Mouse (Mus musculus) gastrocnemius, postnatal 36 days (tissue): ENCODE data around the gene Mtfr1l. TPM values are rescaled to one million over a fixed set of nuclear protein-coding genes. Genes with fewer than 3 reads are reported as not detected.
A peak's percentile ranks its signal among the peaks of the same experiment; 100 is the strongest.

ENCODE experiments used
- DNase-seq, 2 experiments: peaks; one replicate each; pipeline ENCODE4 v3.0.0; 2022
- intact Hi-C: fragments of 180-260 bp; cut with DNase I; formaldehyde crosslinking; loops from one replicate; pipeline ENCODE4 v1.15.1; 2025
- long read RNA-seq, 2 experiments: library from polyadenylated mRNA; stranded (forward); transcript quantifications; one replicate each; pipeline ENCODE4 v2.0.0; 2021
- total RNA-seq, 2 experiments: library from RNA; stranded (reverse); gene quantifications; 2 replicates each; pipeline ENCODE4 v1.2.3; 2021

Gene Mtfr1l
- 100 to 1,000 TPM; 124 to 130 TPM for total RNA-seq
- long read RNA-seq, experiment 1, transcript Mtfr1l-202 (7 exons, 1,969 nt): major isoform, 109 of 292 reads
- long read RNA-seq, experiment 1, transcript Mtfr1l-201 (7 exons, 2,025 nt): minor isoform, 22 of 292 reads
- long read RNA-seq, experiment 1, partial matches to known transcripts: 70 of 292 reads
- long read RNA-seq, experiment 1, other reads (novel, unspliced or antisense): 91 of 292 reads
- long read RNA-seq, experiment 2, transcript Mtfr1l-201 (7 exons, 2,025 nt): minor isoform, 34 of 327 reads
- long read RNA-seq, experiment 2, transcript Mtfr1l-202 (7 exons, 1,969 nt): major isoform, 122 of 327 reads
- long read RNA-seq, experiment 2, partial matches to known transcripts: 119 of 327 reads
- long read RNA-seq, experiment 2, other reads (novel, unspliced or antisense): 52 of 327 reads

DNA sequence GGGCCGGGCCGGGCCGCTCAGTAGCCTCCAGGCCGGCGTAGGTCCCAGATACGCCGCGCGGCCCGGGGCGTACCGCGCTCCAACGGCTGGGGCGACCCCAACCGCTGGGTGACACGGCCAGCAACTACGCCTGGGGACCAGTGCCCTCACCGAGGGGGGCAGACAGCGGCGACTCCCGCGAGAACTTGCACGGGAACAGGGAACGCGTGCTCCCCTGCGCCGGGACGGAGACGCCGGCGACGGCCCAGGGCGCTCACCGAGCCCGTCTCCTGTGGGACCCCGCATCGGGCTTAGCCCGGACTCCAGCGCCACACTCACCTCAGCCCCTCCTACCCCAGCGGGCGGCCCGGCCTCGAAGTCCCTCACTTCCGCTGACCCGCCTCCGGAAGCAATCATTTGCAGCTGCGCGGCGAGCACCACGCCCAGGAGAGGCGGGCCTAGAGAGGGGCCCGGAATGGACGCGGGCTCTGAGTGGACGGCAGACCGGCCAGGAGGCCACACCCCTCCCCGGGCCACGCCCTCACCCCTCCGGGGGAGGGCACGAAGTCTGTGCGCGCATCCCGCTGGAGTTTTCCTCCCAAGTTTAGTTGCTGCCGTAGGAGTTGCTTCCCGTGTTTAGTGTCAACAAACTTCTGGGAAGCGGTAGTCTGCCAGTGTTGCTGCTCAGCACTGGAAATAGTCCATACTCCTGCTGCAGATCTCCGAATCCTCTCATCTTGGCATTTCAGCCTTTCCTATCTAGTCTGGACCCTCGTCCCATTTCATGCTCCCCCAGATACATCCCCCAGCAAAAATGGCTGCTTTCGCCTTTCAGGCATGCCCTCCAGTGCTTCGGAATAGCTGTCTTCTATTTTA lies at the start of gene Mtfr1l:
Mtfr1l (minus strand) TSS at position 456 of the 855 bp plus-strand sequence.
- intact Hi-C loops: no loop called here
- DNase-seq: peak; percentile 95 to 98

GRCm38 (mm10) chr4:134583513-134583912 lies 48.3 kb upstream of the Mtfr1l start:
- no peak for DNase-seq
- intact Hi-C loops: loop anchor here (5.0 kb wide), 1 partner anchor 129 kb away; no protein-coding TSS in a partner anchor

- intact Hi-C loops: loop anchor here (5.0 kb wide), 1 partner anchor 131 kb away; no protein-coding TSS in a partner anchor
- DNase-seq: no peak
These were observed 46.2 kb upstream of the Mtfr1l start for GRCm38 (mm10) chr4:134581365-134581764.

DNA sequence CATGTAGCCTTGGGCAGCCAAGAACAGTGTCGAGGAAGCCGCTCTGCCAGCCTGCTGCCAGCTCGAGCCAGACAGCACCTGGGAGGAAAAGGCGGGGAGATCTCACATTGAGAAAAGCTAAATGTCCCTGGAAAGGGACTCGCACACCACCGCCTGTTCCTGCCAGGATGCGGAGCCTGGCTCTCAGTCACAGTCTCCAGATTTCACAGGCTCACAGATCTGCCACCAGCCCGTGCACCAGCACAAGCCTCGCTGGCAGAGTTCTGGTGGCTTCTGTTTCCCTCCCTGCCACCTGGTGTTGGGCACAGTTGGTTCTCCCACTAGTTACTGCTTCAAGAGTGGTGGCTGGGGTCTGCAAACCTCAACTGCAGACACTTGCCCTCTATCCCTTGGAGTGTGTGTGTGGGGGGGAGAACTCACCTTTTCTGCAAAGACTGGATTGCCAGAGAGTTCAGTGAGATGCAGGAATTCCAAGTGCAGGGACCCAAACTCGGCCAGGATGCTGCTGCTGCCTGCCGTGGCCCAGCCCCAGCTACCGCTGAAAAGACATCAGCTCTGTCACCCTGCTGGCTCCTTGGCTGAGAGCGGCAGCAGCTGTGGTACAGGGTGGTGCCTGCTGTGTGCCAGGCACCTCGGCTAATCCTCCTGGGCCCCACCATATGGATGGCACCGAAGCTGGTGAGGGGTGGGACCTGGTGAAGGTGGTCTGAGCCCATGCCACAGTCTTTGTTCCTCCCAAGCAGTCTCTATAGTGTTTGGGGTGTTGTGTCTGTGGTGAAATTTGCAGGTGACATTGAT lies 45.4 kb upstream of the Mtfr1l start:
- DNase-seq: no peak
- intact Hi-C loops: loop anchor here (5.0 kb wide), 1 partner anchor 132 kb away; no protein-coding TSS in a partner anchor

DNA sequence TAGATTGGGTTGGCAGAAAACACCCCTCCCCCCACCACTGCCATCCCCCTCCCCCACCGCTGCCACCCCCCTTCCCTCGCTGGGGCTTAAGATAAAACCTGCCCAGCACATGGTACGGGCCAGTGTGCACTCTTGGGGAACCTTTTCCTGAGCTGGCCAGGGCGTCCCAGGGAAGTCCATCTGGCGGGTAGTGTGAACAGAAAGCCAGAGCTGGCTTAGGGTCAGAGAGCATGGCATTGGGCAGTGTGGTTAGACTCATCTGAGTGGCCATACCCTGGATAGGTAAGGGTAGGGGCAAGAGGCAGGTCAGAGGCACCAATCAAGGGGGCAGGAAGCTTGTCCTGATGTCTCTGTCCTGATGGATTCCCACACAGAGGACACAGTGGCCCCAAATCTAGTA lies 44.4 kb upstream of the Mtfr1l start:
- intact Hi-C loops: loop anchor here (5.0 kb wide), 1 partner anchor 133 kb away; no protein-coding TSS in a partner anchor
- no peak for DNase-seq

GRCm38 (mm10) chr4:134579212-134579611 lies 44.0 kb upstream of the Mtfr1l start:
- intact Hi-C loops: no loop called here
- no peak for DNase-seq

DNA sequence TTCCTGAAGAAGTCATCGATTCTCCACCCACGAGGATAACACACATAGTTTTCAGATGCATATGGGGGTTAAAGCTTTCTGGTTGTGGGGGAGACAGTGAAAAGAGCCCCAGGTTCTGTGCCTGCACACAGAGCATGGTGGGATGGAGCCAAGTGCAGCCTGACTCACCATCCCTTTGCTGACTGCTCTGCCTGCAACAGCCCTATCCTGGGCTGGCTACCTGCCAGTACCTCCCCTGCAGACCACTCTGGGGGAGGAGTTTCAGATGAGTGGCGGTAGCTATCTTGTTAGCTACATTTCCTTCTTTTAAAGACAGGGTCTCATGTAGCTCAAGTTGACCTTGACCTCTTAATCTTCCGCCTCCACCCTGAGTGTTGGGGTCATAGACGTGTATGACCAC lies 43.2 kb upstream of the Mtfr1l start:
- intact Hi-C loops: no loop called here
- no peak for DNase-seq

DNA sequence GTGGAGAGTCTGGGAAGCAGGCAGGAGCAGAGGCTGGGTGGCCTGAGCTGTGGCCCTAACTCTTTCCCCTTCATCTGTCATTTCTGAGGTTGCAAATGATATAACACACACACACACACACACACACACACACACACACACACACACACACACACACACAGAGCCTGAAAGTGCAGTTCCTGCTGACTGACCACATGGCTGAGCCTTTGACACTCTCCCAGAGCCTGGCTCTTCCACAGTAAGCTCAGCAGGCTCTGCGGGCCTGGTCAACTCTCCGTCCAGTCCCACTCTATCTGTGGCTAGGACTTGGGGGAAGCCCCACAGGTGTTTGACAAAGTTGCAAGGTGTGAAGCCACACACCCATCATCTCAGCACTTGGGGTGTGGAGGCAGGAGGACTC lies 42.1 kb upstream of the Mtfr1l start:
- no peak for DNase-seq
- intact Hi-C loops: no loop called here

GRCm38 (mm10) chr4:134575486-134575885 lies 40.3 kb upstream of the Mtfr1l start:
- DNase-seq: no peak
- intact Hi-C loops: no loop called here

GRCm38 (mm10) chr4:134572449-134573300 lies 37.5 kb upstream of the Mtfr1l start:
- intact Hi-C loops: no loop called here
- DNase-seq: no peak

- no peak for DNase-seq
- intact Hi-C loops: no loop called here
These were observed 35.7 kb upstream of the Mtfr1l start for GRCm38 (mm10) chr4:134570704-134571451.

DNA sequence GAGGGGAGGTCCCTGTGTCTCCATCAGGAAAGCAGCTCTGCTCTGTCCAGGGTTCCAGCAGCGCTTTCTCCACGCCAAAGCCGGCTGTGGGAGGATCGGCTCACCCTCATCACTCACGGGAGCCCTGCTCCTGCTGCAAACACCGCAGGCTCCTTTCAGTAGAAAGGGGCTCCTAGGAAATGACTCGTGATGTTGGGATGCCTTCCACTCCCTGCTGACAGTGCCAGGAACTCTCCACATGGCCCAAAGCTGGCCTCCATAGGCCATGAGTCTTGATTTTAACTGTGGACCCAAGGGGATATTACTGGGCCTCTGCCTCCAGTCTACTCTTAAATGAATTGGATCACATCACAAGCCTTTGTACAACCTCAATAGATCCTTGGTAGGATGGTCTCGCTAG lies 34.6 kb upstream of the Mtfr1l start:
- intact Hi-C loops: loop anchor here (5.0 kb wide), 1 partner anchor 142 kb away; no protein-coding TSS in a partner anchor
- no peak for DNase-seq

DNA sequence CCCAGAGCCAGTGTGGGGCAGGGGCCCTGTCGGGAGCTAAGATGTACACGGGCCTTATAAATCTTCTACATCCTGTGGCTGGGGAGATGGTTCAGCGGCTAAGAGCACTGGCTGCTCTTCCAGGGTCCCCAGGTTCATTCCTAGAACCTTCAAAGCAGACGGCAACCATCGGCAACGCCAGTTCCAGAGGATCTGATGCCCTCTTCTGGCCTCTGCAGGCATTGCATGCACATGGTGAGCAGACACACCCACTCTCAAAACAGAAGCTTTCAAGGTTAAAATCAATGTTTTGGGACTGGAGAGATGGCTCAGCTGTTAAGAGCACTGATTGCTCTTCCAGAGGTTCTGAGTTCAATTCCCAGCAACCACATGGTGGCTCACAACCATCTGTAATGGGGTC lies 34.0 kb upstream of the Mtfr1l start:
- intact Hi-C loops: loop anchor here (5.0 kb wide), 1 partner anchor 143 kb away; no protein-coding TSS in a partner anchor
- no peak for DNase-seq

DNA sequence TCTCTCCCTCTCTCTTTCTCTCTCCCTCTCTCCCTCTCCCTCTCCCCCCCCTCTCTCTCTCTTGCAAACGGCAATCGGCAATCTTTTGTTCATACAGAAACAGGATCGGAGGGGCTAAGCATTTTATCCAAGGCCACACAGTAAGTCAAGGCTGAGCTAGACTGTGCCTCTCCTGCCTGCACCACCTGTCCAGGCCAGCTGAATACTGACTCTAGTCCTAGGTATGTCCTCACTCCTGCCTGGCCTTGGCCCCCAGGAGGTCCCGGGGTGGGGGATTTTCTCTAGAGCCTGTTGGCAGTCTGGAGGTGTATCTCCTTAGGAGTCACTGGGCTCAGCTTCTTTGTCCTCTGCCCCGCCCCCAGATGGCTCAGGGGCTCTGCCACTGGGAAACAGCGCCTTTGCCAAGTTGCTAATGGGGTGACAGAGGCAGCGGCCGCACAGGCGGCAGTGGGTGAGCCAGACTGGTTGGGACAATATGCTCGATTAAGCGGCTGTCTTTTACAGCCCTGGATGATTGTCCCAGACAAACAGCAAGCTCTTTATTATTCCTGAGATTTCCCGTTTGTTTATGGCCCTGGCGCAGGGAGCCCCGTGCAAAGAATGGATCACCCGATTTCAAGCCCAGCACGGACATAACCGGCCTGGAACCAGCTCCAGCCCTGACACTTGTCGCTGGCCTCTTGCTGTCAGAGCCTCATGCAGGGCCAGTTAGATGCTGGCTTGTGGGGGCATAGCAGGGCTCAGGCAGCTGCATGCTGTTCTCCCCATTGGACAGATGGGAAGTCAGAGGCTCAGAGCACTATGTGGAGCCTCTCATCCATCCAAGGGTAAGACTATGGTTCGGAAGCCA lies 32.4 kb upstream of the Mtfr1l start:
- intact Hi-C loops: loop anchor here (5.0 kb wide), 1 partner anchor 145 kb away; no protein-coding TSS in a partner anchor
- DNase-seq: no peak

DNA sequence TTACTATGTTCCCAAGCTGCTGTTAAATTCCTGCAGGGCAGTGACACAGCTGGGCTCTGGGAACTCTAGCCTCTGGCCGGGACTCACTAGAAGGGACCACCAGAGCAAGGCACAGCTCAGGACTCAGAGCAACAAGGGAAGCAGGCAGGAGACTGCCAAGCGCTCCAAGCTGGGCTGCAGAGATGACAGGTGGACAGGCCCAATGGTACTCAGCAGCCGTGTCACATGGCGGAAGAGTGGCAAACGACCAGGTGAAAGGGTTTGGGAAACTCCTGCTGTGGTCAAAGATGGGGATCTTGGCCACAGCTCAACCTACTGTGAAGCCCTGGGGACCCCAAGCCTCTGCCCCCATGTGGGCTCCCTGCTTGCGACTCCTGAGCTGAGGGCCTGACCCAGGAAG lies 28.9 kb upstream of the Mtfr1l start:
- intact Hi-C loops: no loop called here
- no peak for DNase-seq

DNA sequence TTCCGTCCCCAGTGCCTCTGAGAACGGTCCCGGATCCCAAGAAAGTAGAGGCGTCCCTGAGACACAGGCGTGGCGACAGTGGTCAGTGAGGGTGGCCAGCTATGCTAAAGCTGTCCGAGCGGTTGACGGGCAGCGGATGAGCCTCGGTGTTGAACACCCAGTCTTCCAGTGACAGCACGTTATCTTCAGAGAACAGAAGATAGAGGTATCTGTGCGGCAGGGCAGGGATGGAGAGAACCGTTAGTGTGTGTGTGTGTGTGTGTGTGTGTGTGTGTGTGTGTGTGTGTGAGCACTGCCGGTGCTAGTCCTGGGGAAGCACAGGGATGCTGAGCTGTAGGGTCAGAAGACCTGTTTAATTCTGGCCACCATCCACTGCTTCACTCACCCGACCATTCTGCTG lies 28.4 kb upstream of the Mtfr1l start:
- intact Hi-C loops: no loop called here
- no peak for DNase-seq

DNA sequence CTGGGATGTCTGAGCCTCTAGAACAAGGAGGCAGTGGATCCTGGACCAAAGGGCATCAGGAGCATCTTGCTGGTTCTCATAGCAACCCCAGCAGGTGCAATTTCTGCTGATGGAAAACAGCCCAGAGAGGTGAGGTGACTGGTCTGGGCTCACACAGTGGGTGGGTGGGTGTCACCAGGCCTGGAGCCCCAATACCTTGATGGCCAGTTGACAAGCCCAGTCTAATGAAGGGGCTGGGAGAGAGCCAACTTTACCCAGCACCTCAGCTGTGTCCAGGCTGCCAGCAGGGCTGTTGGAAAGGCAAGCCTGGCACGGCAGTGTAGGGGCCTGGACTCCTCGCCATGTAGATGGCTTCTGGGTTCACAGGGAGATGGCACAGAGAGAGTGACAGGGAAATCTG lies 26.8 kb upstream of the Mtfr1l start:
- no peak for DNase-seq
- intact Hi-C loops: no loop called here

DNA sequence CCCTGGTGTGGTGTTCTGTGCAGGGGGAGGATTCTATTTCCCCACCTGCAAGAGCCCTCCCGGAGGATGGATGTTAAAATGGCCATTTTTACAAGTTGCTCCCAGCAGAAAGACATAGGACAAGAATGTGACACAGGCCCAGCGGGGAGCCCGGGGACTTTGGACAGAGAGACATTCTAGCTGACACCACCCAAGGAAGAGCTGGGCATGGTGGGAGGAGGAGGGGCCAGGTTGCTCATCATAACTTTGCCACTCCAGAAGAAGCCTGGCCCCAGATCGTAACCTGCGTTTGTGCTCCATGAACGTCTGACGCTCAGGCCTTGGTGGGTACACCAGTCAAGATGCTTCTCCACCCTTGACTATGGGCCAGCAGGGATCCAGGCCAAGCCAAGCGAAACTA lies 25.5 kb upstream of the Mtfr1l start:
- DNase-seq: no peak
- intact Hi-C loops: no loop called here
